Mouse (Mus musculus): ENCODE results near the gene Fkbpl. TPM values are rescaled to one million over a fixed set of nuclear protein-coding genes. Genes with fewer than 3 reads are reported as not detected.

Gene Fkbpl
- polyA plus RNA-seq, 1 experiment: 8.5 TPM

DNA sequence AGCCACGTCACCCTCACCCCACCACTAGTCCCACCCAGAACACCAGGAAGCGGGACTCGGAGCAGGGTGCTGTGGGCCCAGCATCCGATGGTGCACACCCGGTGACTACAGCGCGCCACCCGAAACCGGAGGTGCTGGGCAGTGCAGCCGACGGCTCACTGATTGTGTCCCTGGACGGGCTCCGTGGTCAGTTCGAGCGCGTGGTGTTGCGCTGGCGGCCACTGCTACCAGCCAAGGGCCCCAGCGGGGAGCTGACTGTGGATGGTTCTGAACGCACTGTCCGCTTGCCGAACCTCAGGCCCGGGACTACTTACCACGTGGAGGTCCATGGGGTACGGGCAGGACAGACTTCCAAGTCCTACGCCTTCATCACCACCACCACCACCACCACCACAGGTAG lies 35.6 kb downstream of the Fkbpl start:
- Histone ChIP-seq H3K4me3 (replicated peaks; ENCODE audit: insufficient read depth, low read depth, low read length) (no peak overlapping the region), H3K27me3 (ENCODE audit: control insufficient read depth, insufficient read depth, low read length) (no peaks in the 10 kb centered on the region), H3K27ac (ENCODE audit: insufficient read depth, low read length) (no peak overlapping the region), H3K4me1 (ENCODE audit: control insufficient read depth, insufficient read depth, low read length) (peaks cover under 1% of the 10 kb centered on the region; the same call in 1 of the 2 replicates)
- DNase-seq: no peak
- WGBS: 80% methylated on average over 26 of the region's 26 CpGs
- TF ChIP-seq CTCF (IDR thresholded peaks at IDR 0.05; ENCODE audit: borderline replicate concordance, insufficient read depth, low read depth, low read length) (no peak), POLR2A (IDR thresholded peaks at IDR 0.05; ENCODE audit: borderline replicate concordance, insufficient read depth, low read length) (no peak)

DNA sequence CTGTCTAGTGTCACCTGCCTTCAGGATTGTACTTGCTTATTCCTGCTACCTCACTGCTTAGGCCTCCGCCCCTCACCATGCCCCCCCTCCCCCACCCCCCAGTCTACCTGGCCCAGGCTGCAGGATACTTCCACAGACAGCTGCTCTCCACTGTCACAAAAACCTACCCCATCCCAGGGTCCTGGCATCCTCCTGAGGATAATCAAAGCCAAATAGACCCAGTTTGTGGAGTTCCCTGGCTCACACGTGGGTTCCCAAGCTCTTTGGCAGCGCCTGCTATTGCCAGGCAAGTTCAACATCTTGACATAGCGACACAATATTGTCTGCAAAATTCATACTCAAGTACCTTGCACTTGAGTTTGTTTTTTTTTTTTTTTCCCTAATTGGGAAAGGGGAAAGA lies 36.1 kb downstream of the Fkbpl start:
- Histone ChIP-seq H3K27ac (ENCODE audit: insufficient read depth, low read length) (no peak overlapping the region), H3K4me1 (ENCODE audit: control insufficient read depth, insufficient read depth, low read length) (peaks cover 5% of the 10 kb centered on the region; the same call in 1 of the 2 replicates), H3K27me3 (ENCODE audit: control insufficient read depth, insufficient read depth, low read length) (no peaks in the 10 kb centered on the region), H3K4me3 (replicated peaks; ENCODE audit: insufficient read depth, low read depth, low read length) (no peak overlapping the region)
- 66% methylated on average over 4 of the region's 4 CpGs for WGBS
- no peak for DNase-seq
- TF ChIP-seq POLR2A (IDR thresholded peaks at IDR 0.05; ENCODE audit: borderline replicate concordance, insufficient read depth, low read length) (no peak), CTCF (IDR thresholded peaks at IDR 0.05; ENCODE audit: borderline replicate concordance, insufficient read depth, low read depth, low read length) (no peak)

DNA sequence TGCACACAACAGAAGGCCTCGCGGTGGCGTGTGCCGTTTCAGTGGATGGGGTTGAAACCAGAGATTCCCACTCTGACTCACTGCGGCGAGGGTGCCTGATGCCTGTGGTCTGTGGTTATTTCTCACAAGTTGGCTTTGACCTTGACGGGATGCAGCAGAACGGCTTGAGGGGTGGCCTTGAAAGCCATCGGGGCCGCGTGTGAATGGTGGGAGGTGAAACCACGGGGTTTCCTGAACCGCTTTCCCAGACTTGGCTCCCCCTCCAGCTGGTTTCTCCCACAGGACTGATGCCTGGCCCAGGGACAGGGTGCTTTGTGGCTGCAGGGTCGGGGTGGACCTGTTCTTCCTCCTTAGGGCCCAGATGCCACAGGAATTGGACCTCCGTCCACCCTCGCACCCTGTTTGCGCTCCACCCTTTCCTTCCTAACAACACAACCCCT lies 36.6 kb downstream of the Fkbpl start:
- peaks cover 5% of the 10 kb centered on the region; the same call in 1 of the 2 replicates for H3K4me1 ChIP-seq (ENCODE audit: control insufficient read depth, insufficient read depth, low read length)
- no peak overlapping the region for H3K4me3 ChIP-seq (replicated peaks; ENCODE audit: insufficient read depth, low read depth, low read length)
- TF ChIP-seq POLR2A (IDR thresholded peaks at IDR 0.05; ENCODE audit: borderline replicate concordance, insufficient read depth, low read length): no peak
- no peak for TF ChIP-seq CTCF (IDR thresholded peaks at IDR 0.05; ENCODE audit: borderline replicate concordance, insufficient read depth, low read depth, low read length)
- 69% methylated on average over 17 of the region's 17 CpGs for WGBS
- H3K27me3 ChIP-seq (ENCODE audit: control insufficient read depth, insufficient read depth, low read length): no peaks in the 10 kb centered on the region
- H3K27ac ChIP-seq (ENCODE audit: insufficient read depth, low read length): no peak overlapping the region
- no peak for DNase-seq

DNA sequence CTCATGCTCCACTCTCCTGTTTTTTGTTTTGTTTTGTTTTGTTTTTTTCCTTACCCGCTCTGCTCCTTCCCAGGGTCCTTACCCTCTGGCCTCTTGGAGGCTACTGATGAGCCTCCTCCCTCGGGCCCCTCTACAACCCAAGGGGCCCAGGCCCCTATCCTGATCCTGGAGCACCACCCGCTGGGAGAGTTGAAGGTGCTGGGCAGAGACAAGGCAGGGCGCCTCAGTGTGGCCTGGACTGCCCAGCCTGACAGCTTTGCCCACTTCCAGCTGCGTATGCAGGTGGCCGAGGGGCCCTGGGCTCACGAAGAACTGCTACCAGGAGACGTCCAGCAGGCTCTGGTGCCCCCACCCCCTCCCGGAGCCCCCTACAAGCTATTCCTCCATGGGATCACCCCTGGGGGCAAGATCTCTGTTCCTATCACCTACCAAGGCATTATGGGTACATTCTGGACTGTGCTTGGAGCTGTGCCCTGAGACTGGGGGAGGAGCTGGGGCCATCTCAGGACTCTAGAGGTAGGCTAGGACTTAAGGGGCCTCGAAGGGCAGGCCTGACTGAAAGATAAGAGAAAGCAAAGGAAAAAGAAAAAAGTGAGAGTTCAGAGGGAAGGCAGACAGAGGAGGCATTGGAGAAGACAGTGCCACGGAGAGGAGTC lies 37.4 kb downstream of the Fkbpl start:
- no peak overlapping the region for H3K4me3 ChIP-seq (replicated peaks; ENCODE audit: insufficient read depth, low read depth, low read length)
- TF ChIP-seq POLR2A (IDR thresholded peaks at IDR 0.05; ENCODE audit: borderline replicate concordance, insufficient read depth, low read length): no peak
- no peak for TF ChIP-seq CTCF (IDR thresholded peaks at IDR 0.05; ENCODE audit: borderline replicate concordance, insufficient read depth, low read depth, low read length)
- 72% methylated on average over 11 of the region's 11 CpGs for WGBS
- DNase-seq: no peak
- peaks cover 5% of the 10 kb centered on the region; the same call in 1 of the 2 replicates for H3K4me1 ChIP-seq (ENCODE audit: control insufficient read depth, insufficient read depth, low read length)
- no peaks in the 10 kb centered on the region for H3K27me3 ChIP-seq (ENCODE audit: control insufficient read depth, insufficient read depth, low read length)
- no peak overlapping the region for H3K27ac ChIP-seq (ENCODE audit: insufficient read depth, low read length)

DNA sequence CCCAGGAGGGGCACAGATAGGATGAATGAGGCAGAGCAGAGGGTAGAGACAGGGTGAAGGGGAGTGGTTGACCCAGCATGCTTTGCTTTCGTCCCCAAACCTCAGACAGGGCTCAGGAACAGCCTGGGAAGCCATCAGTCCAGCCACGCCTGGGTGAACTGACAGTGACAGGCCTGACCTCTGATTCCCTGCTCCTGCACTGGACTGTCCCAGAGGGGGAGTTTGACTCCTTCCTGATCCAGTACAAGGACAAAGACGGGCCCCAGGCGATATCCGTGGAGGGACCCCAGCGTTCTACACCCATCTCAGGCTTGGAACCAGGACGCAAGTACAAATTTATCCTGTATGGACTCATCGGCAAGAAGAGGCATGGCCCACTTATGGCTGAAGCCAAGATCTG lies 38.6 kb downstream of the Fkbpl start:
- DNase-seq: no peak
- Histone ChIP-seq H3K4me1 (ENCODE audit: control insufficient read depth, insufficient read depth, low read length) (peaks cover 5% of the 10 kb centered on the region; the same call in 1 of the 2 replicates), H3K4me3 (replicated peaks; ENCODE audit: insufficient read depth, low read depth, low read length) (no peak overlapping the region), H3K27me3 (ENCODE audit: control insufficient read depth, insufficient read depth, low read length) (no peaks in the 10 kb centered on the region), H3K27ac (ENCODE audit: insufficient read depth, low read length) (no peak overlapping the region)
- no peak for TF ChIP-seq POLR2A (IDR thresholded peaks at IDR 0.05; ENCODE audit: borderline replicate concordance, insufficient read depth, low read length)
- no peak for TF ChIP-seq CTCF (IDR thresholded peaks at IDR 0.05; ENCODE audit: borderline replicate concordance, insufficient read depth, low read depth, low read length)
- WGBS: 79% methylated on average over 8 of the region's 8 CpGs

DNA sequence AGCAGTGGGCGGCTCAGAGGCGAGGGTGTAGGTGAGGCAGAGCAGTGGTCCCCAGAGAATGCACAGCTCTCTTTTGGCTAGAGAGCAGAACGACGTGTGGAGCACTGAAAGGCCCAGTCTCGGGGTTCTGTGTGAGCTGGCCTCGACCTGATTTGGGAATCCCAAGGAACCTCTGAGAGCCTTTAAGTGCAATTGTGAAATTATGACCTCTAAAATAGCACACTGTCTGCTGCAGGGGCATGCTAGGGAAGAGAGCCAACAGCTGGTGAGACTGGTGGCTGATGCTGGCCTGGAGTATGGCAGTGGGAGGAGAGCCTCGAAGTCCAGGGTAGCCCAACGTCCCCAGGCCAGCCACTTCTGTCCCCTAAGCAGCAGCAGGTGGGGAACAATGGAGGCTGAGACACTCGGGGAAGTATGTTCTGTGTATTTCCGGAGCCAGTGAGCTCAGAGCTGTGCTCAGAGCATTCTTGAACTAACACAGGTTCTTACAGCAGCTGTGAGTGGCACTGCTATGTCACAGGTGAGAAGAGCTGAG lies 39.2 kb downstream of the Fkbpl start:
- no peaks in the 10 kb centered on the region for H3K27me3 ChIP-seq (ENCODE audit: control insufficient read depth, insufficient read depth, low read length)
- no peak for DNase-seq
- H3K27ac ChIP-seq (ENCODE audit: insufficient read depth, low read length): no peak overlapping the region
- 52% methylated on average over 10 of the region's 10 CpGs for WGBS
- no peak overlapping the region for H3K4me3 ChIP-seq (replicated peaks; ENCODE audit: insufficient read depth, low read depth, low read length)
- TF ChIP-seq POLR2A (IDR thresholded peaks at IDR 0.05; ENCODE audit: borderline replicate concordance, insufficient read depth, low read length) (no peak), CTCF (IDR thresholded peaks at IDR 0.05; ENCODE audit: borderline replicate concordance, insufficient read depth, low read depth, low read length) (no peak)
- peaks cover 5% of the 10 kb centered on the region; the same call in 1 of the 2 replicates for H3K4me1 ChIP-seq (ENCODE audit: control insufficient read depth, insufficient read depth, low read length)

DNA sequence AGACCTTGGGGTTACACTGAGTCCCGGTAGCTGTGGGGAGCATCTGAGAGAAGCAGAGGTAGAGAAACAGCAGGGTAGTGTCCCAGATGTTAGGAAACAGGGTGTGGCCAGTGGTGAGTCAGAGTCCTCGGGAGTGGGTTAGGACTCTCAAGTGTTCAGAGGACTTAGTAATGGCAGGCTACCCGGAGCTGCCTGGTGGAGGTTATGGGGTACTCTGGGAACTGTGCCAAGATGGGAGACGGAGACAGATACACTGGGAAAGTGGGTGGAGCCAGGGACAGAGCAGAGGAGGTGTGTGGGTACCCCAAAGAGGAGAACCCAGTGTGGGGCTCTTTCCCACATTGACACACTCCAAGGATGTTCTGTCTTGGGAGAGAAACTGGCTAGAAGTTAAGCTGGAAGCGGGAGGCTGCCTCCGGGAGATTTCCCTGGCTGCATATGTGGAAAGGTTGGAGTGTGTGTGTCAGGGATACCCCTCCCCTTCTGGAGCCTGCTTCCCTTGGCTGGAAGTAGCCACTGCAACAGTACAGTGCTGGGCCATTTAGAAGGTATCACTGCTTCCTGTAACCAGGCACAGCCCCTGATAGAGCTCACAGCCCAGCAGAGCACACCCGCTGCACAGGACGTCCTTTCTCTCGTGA lies 39.8 kb downstream of the Fkbpl start:
- TF ChIP-seq CTCF (IDR thresholded peaks at IDR 0.05; ENCODE audit: borderline replicate concordance, insufficient read depth, low read depth, low read length): no peak
- no peak for TF ChIP-seq POLR2A (IDR thresholded peaks at IDR 0.05; ENCODE audit: borderline replicate concordance, insufficient read depth, low read length)
- Histone ChIP-seq H3K27me3 (ENCODE audit: control insufficient read depth, insufficient read depth, low read length) (no peaks in the 10 kb centered on the region), H3K4me1 (ENCODE audit: control insufficient read depth, insufficient read depth, low read length) (peaks cover 5% of the 10 kb centered on the region; the same call in 1 of the 2 replicates), H3K27ac (ENCODE audit: insufficient read depth, low read length) (no peak overlapping the region), H3K4me3 (replicated peaks; ENCODE audit: insufficient read depth, low read depth, low read length) (no peak overlapping the region)
- 58% methylated on average over 9 of the region's 9 CpGs for WGBS
- no peak for DNase-seq
